Mouse (Mus musculus): ENCODE results near the gene Sprr2d.

DNA sequence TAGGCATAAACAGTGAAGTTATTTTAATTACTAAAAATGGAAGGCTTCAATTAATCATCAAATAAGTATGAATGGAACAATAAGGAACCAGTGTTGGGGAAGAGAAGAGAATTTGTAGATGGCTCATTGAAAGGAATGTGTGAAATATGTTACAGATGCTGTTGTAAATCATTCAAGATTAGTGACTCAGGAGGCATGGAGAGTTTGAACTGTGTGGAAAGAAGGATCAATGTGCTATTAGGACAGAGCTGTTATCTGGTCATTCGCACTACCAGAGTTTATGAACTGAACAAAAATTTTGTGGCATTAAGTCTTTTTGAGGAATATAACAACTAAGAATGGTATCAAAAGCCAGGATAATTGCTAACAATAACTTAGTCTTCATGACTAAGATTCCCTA, 31.5 kb upstream of the Sprr2d start:
- TF ChIP-seq CTCF (IDR thresholded peaks at IDR 0.05; ENCODE audit: extremely low read depth, insufficient read depth, low read length) (no peak), POLR2A (IDR thresholded peaks at IDR 0.05; ENCODE audit: extremely low read depth, insufficient read depth, low read length) (no peak)

All from cortical plate, adult 2 months (tissue).